Mouse (Mus musculus): ENCODE measurements around the gene Tfeb. TPM values are rescaled to one million over a fixed set of nuclear protein-coding genes. Genes with fewer than 3 reads are reported as not detected.

The Tfeb gene
- polyA plus RNA-seq, 1 experiment from 2014 or later, result 30.0 TPM

- H3K9ac ChIP-seq (ENCODE audit: low read depth, low read length), result no peak overlapping the region
- H3K4me3 ChIP-seq (ENCODE audit: low read depth, low read length), result no peak overlapping the region
- no peak overlapping the region for H3K4me2 ChIP-seq (replicated peaks; ENCODE audit: low read depth)
- H3K4me1 ChIP-seq (replicated peaks; ENCODE audit: control insufficient read depth, insufficient read depth, low read length), result no peaks in the 10 kb centered on the region
- no peak for TF ChIP-seq CTCF (IDR thresholded peaks at IDR 0.05; ENCODE audit: low read depth)
- WGBS, result 46% methylated on average over 10 of the region's 10 CpGs
- no peak for ATAC-seq
- peaks cover 5% of the 10 kb centered on the region; the same call in 1 of the 2 replicates for H3K36me3 ChIP-seq (ENCODE audit: control insufficient read depth, insufficient read depth)
- H3K27ac ChIP-seq (ENCODE audit: low read depth, low read length), result no peak overlapping the region
- H3K9me3 ChIP-seq (ENCODE audit: control insufficient read depth), result no peaks in the 10 kb centered on the region
- no peaks in the 10 kb centered on the region for H3K27me3 ChIP-seq (replicated peaks; ENCODE audit: control insufficient read depth, insufficient read depth, low read length)
These were observed 78.6 kb downstream of the Tfeb start for GRCm38 (mm10) chr17:47815446-47815845.

GRCm38 (mm10) chr17:47818038-47818725 is 81.4 kb downstream of the Tfeb start:
- no peaks in the 10 kb centered on the region for H3K4me1 ChIP-seq (replicated peaks; ENCODE audit: control insufficient read depth, insufficient read depth, low read length)
- H3K4me3 ChIP-seq (ENCODE audit: low read depth, low read length), result no peak overlapping the region
- no peaks in the 10 kb centered on the region for H3K9me3 ChIP-seq (ENCODE audit: control insufficient read depth)
- no peak overlapping the region for H3K27ac ChIP-seq (ENCODE audit: low read depth, low read length)
- no peak overlapping the region for H3K9ac ChIP-seq (ENCODE audit: low read depth, low read length)
- H3K36me3 ChIP-seq (ENCODE audit: control insufficient read depth, insufficient read depth), result peaks cover 10% of the 10 kb centered on the region; the same call in 1 of the 2 replicates
- no peak for TF ChIP-seq CTCF (IDR thresholded peaks at IDR 0.05; ENCODE audit: low read depth)
- H3K27me3 ChIP-seq (replicated peaks; ENCODE audit: control insufficient read depth, insufficient read depth, low read length), result no peaks in the 10 kb centered on the region
- 86% methylated on average over 12 of the region's 13 CpGs for WGBS
- H3K4me2 ChIP-seq (replicated peaks; ENCODE audit: low read depth), result no peak overlapping the region
- ATAC-seq, result no peak

GRCm38 (mm10) chr17:47821339-47821738 is 84.5 kb downstream of the Tfeb start:
- TF ChIP-seq CTCF (IDR thresholded peaks at IDR 0.05; ENCODE audit: low read depth), result no peak
- H3K9me3 ChIP-seq (ENCODE audit: control insufficient read depth), result no peaks in the 10 kb centered on the region
- no peaks in the 10 kb centered on the region for H3K27me3 ChIP-seq (replicated peaks; ENCODE audit: control insufficient read depth, insufficient read depth, low read length)
- no peak overlapping the region for H3K4me2 ChIP-seq (replicated peaks; ENCODE audit: low read depth)
- WGBS, result 75% methylated on average over 8 of the region's 8 CpGs
- H3K9ac ChIP-seq (ENCODE audit: low read depth, low read length), result no peak overlapping the region
- H3K4me1 ChIP-seq (replicated peaks; ENCODE audit: control insufficient read depth, insufficient read depth, low read length), result no peaks in the 10 kb centered on the region
- H3K36me3 ChIP-seq (ENCODE audit: control insufficient read depth, insufficient read depth), result peaks cover 12% of the 10 kb centered on the region; the same call in 1 of the 2 replicates
- H3K4me3 ChIP-seq (ENCODE audit: low read depth, low read length), result no peak overlapping the region
- H3K27ac ChIP-seq (ENCODE audit: low read depth, low read length), result no peak overlapping the region
- ATAC-seq, result no peak

- no peak overlapping the region for H3K9ac ChIP-seq (ENCODE audit: low read depth, low read length)
- TF ChIP-seq CTCF (IDR thresholded peaks at IDR 0.05; ENCODE audit: low read depth), result 0 out of 2 replicates have a peak, but pooled peaks have one; percentile 9
- H3K4me3 ChIP-seq (ENCODE audit: low read depth, low read length), result no peak overlapping the region
These were observed 94.3 kb downstream of the Tfeb start for GRCm38 (mm10) chr17:47831161-47831560.

GRCm38 (mm10) chr17:47831772-47832171 is 94.9 kb downstream of the Tfeb start:
- Histone ChIP-seq H3K27ac (ENCODE audit: low read depth, low read length) (no peak overlapping the region), H3K4me3 (ENCODE audit: low read depth, low read length) (peak overlapping the region; percentile 59; the same call in 1 of the 2 replicates), H3K4me2 (replicated peaks; ENCODE audit: low read depth) (peak overlapping the region; percentile 88), H3K36me3 (ENCODE audit: control insufficient read depth, insufficient read depth) (no peaks in the 10 kb centered on the region), H3K4me1 (replicated peaks; ENCODE audit: control insufficient read depth, insufficient read depth, low read length) (no peaks in the 10 kb centered on the region), H3K9ac (ENCODE audit: low read depth, low read length) (no peak overlapping the region), H3K27me3 (replicated peaks; ENCODE audit: control insufficient read depth, insufficient read depth, low read length) (0 out of 2 replicates have a peak, but pooled peaks cover 4% of the 10 kb centered on the region), H3K9me3 (ENCODE audit: control insufficient read depth) (no peaks in the 10 kb centered on the region)
- no peak for TF ChIP-seq CTCF (IDR thresholded peaks at IDR 0.05; ENCODE audit: low read depth)
- ATAC-seq, result no peak
- 59% methylated on average over 5 of the region's 5 CpGs for WGBS

More at GRCm38 (mm10) chr17:47831161-47831560, 94.3 kb downstream of the Tfeb start:
- no peak overlapping the region for H3K27ac ChIP-seq (ENCODE audit: low read depth, low read length)
- ATAC-seq, result no peak
- no peaks in the 10 kb centered on the region for H3K36me3 ChIP-seq (ENCODE audit: control insufficient read depth, insufficient read depth)
- H3K4me2 ChIP-seq (replicated peaks; ENCODE audit: low read depth), result peak overlapping the region; percentile 88
- 0 out of 2 replicates have a peak, but pooled peaks cover 4% of the 10 kb centered on the region for H3K27me3 ChIP-seq (replicated peaks; ENCODE audit: control insufficient read depth, insufficient read depth, low read length)
- no peaks in the 10 kb centered on the region for H3K9me3 ChIP-seq (ENCODE audit: control insufficient read depth)
- 45% methylated on average over 9 of the region's 9 CpGs for WGBS
- no peaks in the 10 kb centered on the region for H3K4me1 ChIP-seq (replicated peaks; ENCODE audit: control insufficient read depth, insufficient read depth, low read length)

GRCm38 (mm10) chr17:47832501-47833028 is 95.7 kb downstream of the Tfeb start:
- WGBS, result 7% methylated on average over 17 of the region's 17 CpGs
- TF ChIP-seq CTCF (IDR thresholded peaks at IDR 0.05; ENCODE audit: low read depth), result no peak
- Histone ChIP-seq H3K36me3 (ENCODE audit: control insufficient read depth, insufficient read depth) (no peaks in the 10 kb centered on the region), H3K9ac (ENCODE audit: low read depth, low read length) (peak overlapping the region; percentile 59), H3K4me2 (replicated peaks; ENCODE audit: low read depth) (peak overlapping the region; percentile 88), H3K4me3 (ENCODE audit: low read depth, low read length) (peak overlapping the region; percentile 59), H3K9me3 (ENCODE audit: control insufficient read depth) (no peaks in the 10 kb centered on the region), H3K27me3 (replicated peaks; ENCODE audit: control insufficient read depth, insufficient read depth, low read length) (0 out of 2 replicates have a peak, but pooled peaks cover 4% of the 10 kb centered on the region), H3K27ac (ENCODE audit: low read depth, low read length) (peak overlapping the region; percentile 60), H3K4me1 (replicated peaks; ENCODE audit: control insufficient read depth, insufficient read depth, low read length) (no peaks in the 10 kb centered on the region)
- ATAC-seq, result 0 out of 2 replicates have a peak, but pooled peaks have one; percentile 15
